Mouse (Mus musculus) spleen, postnatal 4 days (tissue): ENCODE measurements around the gene Stra8.

Experiments
- DNase-seq, 2 experiments: peaks; one replicate each; pipeline ENCODE4 v3.0.0; 2022; ENCODE audit warnings: low spot score in 2 of 2

The Stra8 gene

GRCm38 (mm10) chr6:34919956-34920355, at the start of gene Stra8:
Gene Stra8 (plus strand): TSS chr6:34920163.
- no peak for DNase-seq

DNA sequence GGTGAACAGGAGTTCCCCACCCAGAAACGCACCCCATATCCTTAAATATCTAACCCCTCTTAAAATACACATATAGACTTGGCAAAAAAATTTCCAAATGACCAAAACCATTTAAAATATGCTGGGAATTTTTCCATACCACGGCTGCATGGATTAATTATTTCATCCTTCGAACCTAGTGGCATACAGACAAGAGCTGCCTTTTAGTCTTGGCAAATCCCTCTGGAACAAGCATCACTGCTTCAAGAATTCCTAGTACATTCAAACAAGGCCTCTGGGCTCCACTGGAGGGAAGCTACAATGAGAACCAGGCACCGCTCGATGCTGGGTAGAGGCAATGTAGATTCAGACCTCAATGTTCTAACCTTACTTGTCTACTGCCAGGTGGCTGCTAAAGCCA, 49.2 kb upstream of the Stra8 start:
- no peak for DNase-seq

GRCm38 (mm10) chr6:34871929-34872328, 48.0 kb upstream of the Stra8 start:
- no peak for DNase-seq

DNA sequence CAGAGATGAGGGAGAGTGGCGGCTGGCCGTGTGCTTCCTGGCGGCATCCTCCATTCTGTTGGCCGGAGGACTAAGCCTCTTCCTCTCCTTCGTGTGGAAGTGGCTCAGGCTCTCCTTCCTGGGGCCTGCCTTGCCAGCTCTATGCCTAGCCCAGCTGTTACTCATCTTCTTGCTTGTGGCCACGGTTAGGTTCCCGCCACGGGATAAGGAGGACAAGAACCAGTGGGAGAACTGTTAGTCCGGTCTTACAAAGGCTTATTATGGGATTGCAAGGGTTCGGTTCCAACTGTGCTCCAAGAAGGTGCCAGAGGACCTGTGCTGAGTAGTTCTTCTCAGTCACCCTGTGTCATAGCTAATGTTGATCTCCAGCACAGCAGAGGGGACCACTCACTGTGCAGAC, 47.1 kb upstream of the Stra8 start:
- DNase-seq, result no peak

DNA sequence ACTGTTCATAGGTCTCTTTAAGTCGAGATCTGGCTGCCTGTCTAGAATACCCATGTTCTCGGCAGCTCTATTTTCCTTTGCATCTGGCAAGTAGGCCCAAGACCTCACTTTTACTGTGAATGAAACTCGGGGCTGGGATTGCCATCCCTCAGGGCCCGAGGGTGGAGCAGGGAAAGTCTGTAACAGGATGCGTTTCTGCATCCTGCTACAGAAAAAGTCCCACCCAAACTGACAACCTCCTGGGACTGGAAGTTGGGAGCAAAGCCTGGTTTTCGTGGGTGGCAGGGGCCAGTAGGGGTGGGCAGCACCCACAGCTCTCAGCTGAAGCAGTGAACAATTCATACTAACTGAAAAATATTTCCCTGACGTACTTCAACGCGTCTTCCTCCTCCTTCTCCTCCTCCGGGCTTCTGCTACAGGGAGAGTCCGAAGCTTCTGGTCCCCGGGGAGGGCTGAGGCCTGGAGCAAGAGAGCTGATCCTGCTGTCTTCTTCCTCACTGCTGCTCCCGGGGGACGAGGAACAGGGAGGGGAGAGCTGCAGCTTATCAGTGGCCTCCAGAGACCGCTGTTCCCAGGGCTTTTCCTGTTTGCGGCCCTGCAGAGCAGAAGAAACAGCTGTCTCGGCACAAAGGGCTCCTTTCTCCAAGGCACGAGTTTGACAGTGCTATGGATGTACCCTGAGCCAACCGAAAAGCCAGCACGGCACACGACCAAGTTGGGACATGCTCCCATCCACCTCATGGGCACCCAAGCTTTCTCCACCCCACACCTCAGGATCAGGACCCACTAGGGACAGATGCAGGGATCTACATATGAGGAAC, 45.7 kb upstream of the Stra8 start:
- peak; percentile 61 to 66 for DNase-seq

GRCm38 (mm10) chr6:34875268-34875761, 44.6 kb upstream of the Stra8 start:
- DNase-seq, result peak; percentile 62 to 83

DNA sequence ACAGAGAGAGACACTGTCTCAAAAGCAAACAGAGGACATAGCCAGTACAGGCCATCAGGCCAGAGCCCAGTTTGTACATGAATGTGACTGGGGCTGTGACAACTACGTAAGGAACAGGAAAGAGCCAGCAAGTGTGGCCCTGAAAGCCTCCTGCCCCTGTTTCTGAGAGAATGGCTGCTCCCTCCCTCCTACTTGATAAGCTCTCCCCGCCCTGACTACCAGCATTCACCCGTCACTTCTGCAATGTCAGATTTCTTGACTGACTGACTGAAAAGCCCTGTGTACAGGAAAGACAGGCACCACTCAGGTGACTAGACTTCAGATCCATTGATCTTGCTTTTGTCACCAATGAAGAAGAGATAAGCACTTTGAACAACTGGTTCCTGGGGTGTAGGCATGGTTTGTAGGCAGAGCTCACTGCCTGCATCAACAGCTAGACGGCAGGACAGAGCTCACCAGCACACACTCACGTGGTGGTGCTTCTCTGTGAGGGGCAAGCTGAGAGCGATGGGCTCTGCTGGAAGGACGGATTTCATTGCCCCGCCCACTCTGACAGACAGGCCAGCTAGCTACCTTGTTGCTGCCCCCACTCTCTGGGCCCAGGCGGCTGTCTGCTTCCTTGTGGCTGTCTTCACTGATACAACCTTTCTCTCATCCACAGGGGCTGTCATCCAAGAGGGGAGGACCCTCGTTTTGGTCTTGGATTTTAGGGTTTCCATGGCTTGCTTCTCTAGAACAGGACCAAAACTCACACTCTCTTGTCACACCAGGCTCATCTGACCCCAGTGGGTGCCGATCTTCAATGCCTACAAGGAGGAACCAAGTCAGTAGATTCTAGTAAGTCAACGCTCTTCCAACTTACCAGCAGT, 43.8 kb upstream of the Stra8 start:
- DNase-seq, result peak in 1 of 2 experiments; percentile 56

DNA sequence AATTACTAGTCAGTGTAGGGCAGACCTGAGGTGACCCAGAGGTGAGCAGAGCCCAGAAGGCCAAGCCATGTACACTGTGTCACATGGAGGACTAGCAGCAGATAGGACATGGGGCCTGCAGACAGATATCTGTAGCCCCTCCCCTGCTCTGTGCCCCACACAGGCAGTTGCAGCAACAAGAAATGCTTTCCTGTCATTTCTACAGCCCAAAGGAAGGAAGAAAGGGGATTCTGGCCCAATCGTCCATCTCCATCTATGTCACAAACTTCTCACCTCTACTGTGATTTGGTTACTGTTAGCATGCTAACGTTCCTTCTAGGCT, 43.2 kb upstream of the Stra8 start:
- no peak for DNase-seq

GRCm38 (mm10) chr6:34877509-34878321, 42.2 kb upstream of the Stra8 start, which contains the start of gene Cyren:
Gene Cyren (minus strand): TSS chr6:34878060.
- DNase-seq, result peak; percentile 90 to 94

DNA sequence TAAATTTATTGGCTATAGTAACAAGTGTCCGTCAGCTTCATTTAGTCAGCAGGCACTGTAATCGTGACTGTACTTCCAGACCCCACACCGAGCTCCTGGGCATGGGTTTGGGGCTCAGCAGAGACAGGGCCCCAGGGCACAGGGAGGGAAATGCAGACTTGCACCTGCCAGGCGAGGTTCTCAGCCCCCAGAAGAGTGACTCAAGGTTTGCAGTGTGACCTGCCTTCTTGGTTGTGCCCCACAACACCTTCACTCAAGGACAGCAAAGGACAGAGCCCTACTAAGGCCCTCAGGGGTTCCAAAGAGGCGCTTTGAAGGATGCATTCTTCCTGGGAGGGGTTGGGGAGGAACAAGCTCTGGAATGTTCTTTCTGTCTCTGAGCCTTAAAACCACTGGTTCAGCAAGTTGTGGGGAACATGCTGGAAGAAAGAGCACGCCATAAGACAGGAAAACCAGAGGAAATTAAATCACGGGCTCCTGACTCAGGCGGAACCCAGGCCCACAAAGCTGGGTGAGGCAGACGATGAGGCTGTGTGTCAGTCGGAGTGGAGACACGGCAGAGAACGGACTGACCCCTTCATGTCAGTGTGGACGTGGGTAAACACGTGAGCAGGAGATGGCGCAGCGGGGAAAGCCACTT, 40.7 kb upstream of the Stra8 start:
- no peak for DNase-seq

GRCm38 (mm10) chr6:34879911-34880475, 40.0 kb upstream of the Stra8 start:
- peak in 1 of 2 experiments; percentile 48 for DNase-seq

DNA sequence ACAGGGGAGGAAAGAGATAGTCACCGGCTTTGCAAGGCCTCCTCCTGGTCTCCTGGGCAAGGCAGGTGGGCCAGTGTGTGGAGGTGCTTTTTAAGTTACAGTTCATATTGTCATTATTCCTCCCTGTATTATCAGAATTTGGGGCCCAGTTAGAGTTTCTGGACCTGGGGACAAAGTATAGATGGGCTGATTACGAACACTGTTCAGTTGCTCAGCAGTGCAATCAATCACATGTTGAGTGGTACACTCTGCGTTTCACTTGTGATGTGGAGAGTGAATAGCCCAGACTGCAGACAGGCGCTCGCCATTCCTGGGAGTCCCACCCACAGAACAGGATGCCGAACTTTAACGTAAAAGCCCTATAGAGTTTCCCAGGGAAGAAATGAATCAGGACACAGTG, 35.2 kb upstream of the Stra8 start:
- DNase-seq, result no peak

DNA sequence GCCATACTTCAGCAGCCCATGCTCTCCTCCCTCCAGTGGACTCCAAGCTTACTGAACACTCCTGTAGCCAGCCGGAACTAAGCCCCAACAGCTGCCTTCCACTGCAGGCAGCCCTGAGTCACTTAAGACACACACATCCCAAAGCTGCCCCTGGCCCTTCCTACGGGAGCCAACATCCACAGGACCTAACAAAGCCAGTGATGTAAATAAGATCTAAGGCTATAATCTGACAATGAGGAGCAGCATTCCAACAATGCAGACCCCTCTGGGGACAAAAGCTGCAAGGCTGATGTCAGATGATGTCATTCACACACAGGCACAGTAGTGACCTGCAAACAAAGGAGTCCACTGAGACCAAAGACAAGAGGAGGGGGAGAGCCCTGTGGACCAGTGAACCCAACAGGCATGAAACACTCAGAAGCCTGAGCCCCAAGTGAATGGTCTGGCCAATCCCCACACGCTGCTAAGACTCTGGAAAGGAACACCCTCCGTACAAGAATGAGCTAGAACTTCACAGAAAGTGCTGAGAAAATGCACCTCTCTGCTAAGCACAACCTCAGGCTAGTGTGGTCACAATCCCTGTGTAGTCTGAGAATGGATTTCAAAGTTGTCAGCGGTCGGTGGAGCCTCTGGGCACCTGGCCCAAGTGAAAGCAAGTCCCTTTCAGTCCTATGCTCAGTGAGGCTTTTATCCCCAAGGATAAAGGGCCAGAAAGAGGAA, 32.7 kb upstream of the Stra8 start:
- no peak for DNase-seq

GRCm38 (mm10) chr6:34889185-34889584, 30.8 kb upstream of the Stra8 start:
- DNase-seq, result no peak

DNA sequence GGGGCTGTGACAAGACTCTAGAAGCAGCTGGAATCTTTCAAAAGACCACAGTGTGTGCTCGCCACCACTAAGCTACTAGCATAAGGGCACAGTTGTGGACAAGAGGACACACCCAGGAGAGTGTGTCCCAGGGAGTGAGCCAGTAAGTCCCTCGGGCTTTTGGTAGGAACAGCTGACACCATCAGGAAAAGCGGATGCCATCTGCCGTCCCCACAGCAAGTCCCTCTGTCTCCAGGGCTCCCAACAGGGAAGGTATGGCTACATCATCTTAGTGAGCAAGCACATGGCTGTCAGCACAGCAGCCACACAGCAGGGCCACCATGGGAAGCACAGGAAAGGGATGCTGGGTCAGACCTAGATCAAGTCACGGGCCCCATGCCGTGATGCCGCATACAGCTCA, 24.4 kb upstream of the Stra8 start:
- DNase-seq, result no peak

DNA sequence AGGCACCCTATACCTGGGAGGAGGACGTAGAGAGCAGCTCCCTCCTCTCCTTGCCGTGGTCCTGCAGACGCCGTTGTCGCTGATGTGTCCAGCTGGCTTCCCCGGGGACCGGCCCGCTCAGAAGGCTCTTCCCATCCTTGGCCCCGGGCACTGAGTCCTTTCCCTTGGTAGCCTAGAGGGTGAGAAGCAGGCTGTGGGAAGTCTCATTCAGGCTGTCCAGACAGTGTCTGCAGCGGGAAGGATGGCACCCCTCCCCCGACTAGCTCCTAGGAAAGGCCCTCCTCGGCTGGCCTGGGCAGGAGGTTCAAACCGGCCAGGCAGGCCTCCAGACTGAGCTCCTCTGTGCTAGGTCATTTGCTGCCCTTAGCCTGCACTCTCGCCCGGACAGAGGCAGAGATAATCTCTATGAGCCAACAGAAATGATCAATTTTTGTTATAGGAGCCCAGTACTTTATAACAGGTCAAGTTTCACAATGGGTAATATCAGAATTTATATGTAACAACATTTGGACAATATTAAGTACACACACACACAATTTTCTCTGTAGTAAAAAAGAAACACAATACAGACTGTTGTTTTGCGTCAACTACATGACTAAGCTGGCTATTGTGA, 23.7 kb upstream of the Stra8 start:
- DNase-seq, result no peak

GRCm38 (mm10) chr6:34899127-34899526, 20.8 kb upstream of the Stra8 start:
- DNase-seq, result no peak

- no peak for DNase-seq
Observed at GRCm38 (mm10) chr6:34900990-34901389, 19.0 kb upstream of the Stra8 start.

GRCm38 (mm10) chr6:34901911-34902444, 18.0 kb upstream of the Stra8 start:
- no peak for DNase-seq

DNA sequence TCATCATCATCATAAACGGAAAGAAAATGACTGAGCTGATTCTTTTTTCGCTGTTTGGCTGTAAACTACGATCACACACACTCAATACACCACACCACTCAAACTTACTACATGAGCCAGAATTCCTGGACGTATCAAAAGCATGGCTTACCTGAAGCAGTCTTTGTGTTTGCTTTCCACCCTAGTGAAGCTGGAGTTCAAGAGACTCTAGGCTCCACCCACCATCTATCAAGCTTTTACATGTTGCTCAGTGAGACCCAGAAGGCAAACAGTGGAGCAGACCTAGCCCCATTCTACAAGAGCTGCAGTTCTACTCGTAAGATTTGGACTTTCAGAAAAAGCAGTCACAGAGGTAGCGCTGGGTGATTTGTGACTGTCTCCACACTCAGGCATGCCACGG, 17.4 kb upstream of the Stra8 start:
- DNase-seq, result no peak
